Mouse (Mus musculus) left cerebral cortex, adult 8-10 months (tissue): ENCODE data around the gene Sub1. TPM values are rescaled to one million over a fixed set of nuclear protein-coding genes. Genes with fewer than 3 reads are reported as not detected.

Experiments used
- DNase-seq, 2 experiments: peaks; one replicate each; pipeline ENCODE4 v3.0.0; 2022; ENCODE audit warnings: low spot score in 2 of 2
- total RNA-seq, 4 experiments: library from RNA; stranded (reverse); gene quantifications; 2 replicates each; pipeline ENCODE4 v1.2.4; 2022

Sub1 gene
- total RNA-seq, 4 experiments from 2014 or later: 276 to 318 (median 297) TPM

- DNase-seq: no peak
These were observed 16.9 kb upstream of the Sub1 start for GRCm38 (mm10) chr15:12013532-12014196.

- no peak for DNase-seq
These were observed 13.8 kb upstream of the Sub1 start for GRCm38 (mm10) chr15:12010602-12011044.

GRCm38 (mm10) chr15:12009712-12010601 lies 13.2 kb upstream of the Sub1 start:
- DNase-seq: no peak

- no peak for DNase-seq
These were observed 12.1 kb upstream of the Sub1 start for GRCm38 (mm10) chr15:12008894-12009293.

- DNase-seq: no peak
These were observed 11.4 kb upstream of the Sub1 start for GRCm38 (mm10) chr15:12007971-12008800.

- no peak for DNase-seq
These were observed 10.6 kb upstream of the Sub1 start for GRCm38 (mm10) chr15:12007421-12007820.

- no peak for DNase-seq
These were observed 9.4 kb upstream of the Sub1 start for GRCm38 (mm10) chr15:12006169-12006568.

GRCm38 (mm10) chr15:11995815-11996201 lies 975 bp downstream of the Sub1 start:
- peak; percentile 83 to 94 for DNase-seq

- DNase-seq: no peak
These were observed 1.6 kb downstream of the Sub1 start for GRCm38 (mm10) chr15:11994921-11995814.

- DNase-seq: no peak
These were observed 2.8 kb downstream of the Sub1 start for GRCm38 (mm10) chr15:11994006-11994405.

GRCm38 (mm10) chr15:11991552-11992113 lies 5.2 kb downstream of the Sub1 start:
- DNase-seq: no peak

GRCm38 (mm10) chr15:11988580-11988979 lies 8.2 kb downstream of the Sub1 start:
- DNase-seq: no peak

- no peak for DNase-seq
These were observed 8.9 kb downstream of the Sub1 start for GRCm38 (mm10) chr15:11987892-11988291.

GRCm38 (mm10) chr15:11981985-11982384 lies 14.8 kb downstream of the Sub1 start:
- no peak for DNase-seq

GRCm38 (mm10) chr15:11981501-11981900 lies 15.3 kb downstream of the Sub1 start:
- DNase-seq: peak in 1 of 2 experiments; percentile 75

- DNase-seq: no peak
These were observed 18.6 kb downstream of the Sub1 start for GRCm38 (mm10) chr15:11978175-11978574.

GRCm38 (mm10) chr15:11977071-11977470 lies 19.7 kb downstream of the Sub1 start:
- DNase-seq: no peak

- no peak for DNase-seq
These were observed 20.9 kb downstream of the Sub1 start for GRCm38 (mm10) chr15:11975836-11976235.

GRCm38 (mm10) chr15:11971854-11972420 lies 24.8 kb downstream of the Sub1 start:
- DNase-seq: no peak

GRCm38 (mm10) chr15:11970621-11971020 lies 26.2 kb downstream of the Sub1 start:
- no peak for DNase-seq
